Mouse (Mus musculus) CH12.LX (cell line): ENCODE results near the gene Sgpp2. TPM values are rescaled to one million over a fixed set of nuclear protein-coding genes. Genes with fewer than 3 reads are reported as not detected.

ENCODE experiments used
- DNase-seq: peaks from one replicate; pipeline ENCODE4 v3.0.0-alpha.2; 2013; ENCODE audit errors: extremely low read depth
- H3K27ac ChIP-seq: 2 replicates; pipeline ENCODE4 v1.5.1; 2012; ENCODE audit warnings: low read depth, mild to moderate bottlenecking, control low read depth, moderate library complexity; ENCODE audit not compliant: insufficient read depth
- H3K27me3 ChIP-seq: replicated peaks from 2 replicates; pipeline ENCODE3; 2012; ENCODE audit warnings: inconsistent platforms
- H3K36me3 ChIP-seq, 2 experiments: replicated peaks in 1 of 2; 2 replicates each; pipeline versions ENCODE3 to v1.6.1; 2012; ENCODE audit warnings: inconsistent platforms in 1 of 2, low read length in 1 of 2, mild to moderate bottlenecking in 1 of 2, mixed read lengths in 1 of 2, moderate library complexity in 1 of 2; ENCODE audit not compliant: control insufficient read depth in 1 of 2, insufficient read depth in 1 of 2
- H3K4me1 ChIP-seq, 2 experiments: 2 replicates each; pipeline ENCODE4 v1.6.1; 2012; ENCODE audit warnings: inconsistent platforms in 1 of 2, moderate library complexity in 1 of 2; ENCODE audit not compliant: insufficient read depth in 2 of 2, control insufficient read depth in 1 of 2
- H3K4me2 ChIP-seq: 2 replicates; pipeline ENCODE4 v1.6.1; 2012; ENCODE audit warnings: low read depth, mild to moderate bottlenecking, control low read depth; ENCODE audit not compliant: poor library complexity, insufficient read depth, severe bottlenecking
- H3K4me3 ChIP-seq, 3 experiments: fragments of 150-350 bp in 1 of 3; sonication (generic) in 1 of 3; replicated peaks in 1 of 3; 2 replicates each; pipeline versions ENCODE3 to v1.5.1; 2011 to 2012; ENCODE audit warnings: low read depth in 2 of 3, low read length in 2 of 3, mild to moderate bottlenecking in 2 of 3, moderate library complexity in 2 of 3, control low read depth in 1 of 3, improper control_type of control experiment in 1 of 3, inconsistent platforms in 1 of 3, mixed read lengths in 1 of 3; ENCODE audit not compliant: poor library complexity in 1 of 3
- H3K79me2 ChIP-seq: replicated peaks from 2 replicates; pipeline ENCODE4 v1.6.1; 2012; ENCODE audit warnings: mild to moderate bottlenecking, moderate library complexity; ENCODE audit not compliant: control insufficient read depth, poor library complexity, insufficient read depth, severe bottlenecking; ENCODE audit errors: extremely low read depth
- H3K9ac ChIP-seq: 2 replicates; pipeline ENCODE4 v1.6.1; 2012; ENCODE audit warnings: low read depth, mild to moderate bottlenecking, control low read depth, moderate library complexity; ENCODE audit not compliant: insufficient read depth
- H3K9me3 ChIP-seq: replicated peaks from 2 replicates; pipeline ENCODE3; 2012; ENCODE audit warnings: low read length, inconsistent platforms, mixed read lengths
- CHD2 ChIP-seq: IDR thresholded peaks from 2 replicates; pipeline ENCODE4 v1.6.1; 2011; ENCODE audit warnings: low read length, improper control_type of control experiment
- EP300 ChIP-seq: IDR thresholded peaks from 2 replicates; pipeline ENCODE4 v1.6.1; 2011; ENCODE audit warnings: low read length, improper control_type of control experiment
- ETS1 ChIP-seq: conservative IDR thresholded peaks from 2 replicates; pipeline ENCODE4 v1.6.1; 2012; ENCODE audit warnings: low read depth, mild to moderate bottlenecking, inconsistent platforms, low read length, improper control_type of control experiment, moderate library complexity
- GABPA ChIP-seq: IDR thresholded peaks from 2 replicates; pipeline ENCODE4 v1.6.1; 2012; ENCODE audit warnings: low read depth, low read length, improper control_type of control experiment, inconsistent platforms; ENCODE audit not compliant: insufficient replicate concordance
- JUN ChIP-seq: IDR thresholded peaks from 2 replicates; pipeline ENCODE4 v1.6.1; 2011; ENCODE audit warnings: low read depth, mild to moderate bottlenecking, low read length, improper control_type of control experiment, moderate library complexity; ENCODE audit not compliant: insufficient read depth
- JUND ChIP-seq: conservative IDR thresholded peaks from 2 replicates; pipeline ENCODE4 v1.6.1; 2011; ENCODE audit warnings: low read depth, low read length, improper control_type of control experiment
- KAT2A ChIP-seq: IDR thresholded peaks from 2 replicates; pipeline ENCODE4 v1.6.1; 2012; ENCODE audit warnings: low read length, improper control_type of control experiment, inconsistent platforms; ENCODE audit not compliant: insufficient replicate concordance
- MAFK ChIP-seq: IDR thresholded peaks from 2 replicates; pipeline ENCODE4 v1.6.1; 2011; ENCODE audit warnings: low read length, improper control_type of control experiment; ENCODE audit not compliant: insufficient replicate concordance
- MAX ChIP-seq: IDR thresholded peaks from 2 replicates; pipeline ENCODE4 v1.6.1; 2011; ENCODE audit warnings: low read length, improper control_type of control experiment
- MAZ ChIP-seq: IDR thresholded peaks from 2 replicates; pipeline ENCODE4 v1.6.1; 2012; ENCODE audit warnings: low read depth, mild to moderate bottlenecking, inconsistent platforms, low read length, improper control_type of control experiment, moderate library complexity
- MXI1 ChIP-seq: IDR thresholded peaks from 2 replicates; pipeline ENCODE4 v1.6.1; 2011; ENCODE audit warnings: mild to moderate bottlenecking, low read depth, low read length, improper control_type of control experiment
- NELFE ChIP-seq: IDR thresholded peaks from 2 replicates; pipeline ENCODE4 v1.6.1; 2011; ENCODE audit warnings: low read depth, low read length, improper control_type of control experiment
- PAX5 ChIP-seq: IDR thresholded peaks from 2 replicates; pipeline ENCODE4 v1.6.1; 2012; ENCODE audit warnings: low read length, inconsistent platforms, mixed read lengths
- RCOR1 ChIP-seq: conservative IDR thresholded peaks from 2 replicates; pipeline ENCODE4 v1.6.1; 2012; ENCODE audit warnings: low read depth, mild to moderate bottlenecking, inconsistent platforms, low read length, improper control_type of control experiment
- SIN3A ChIP-seq: IDR thresholded peaks from 2 replicates; pipeline ENCODE4 v1.6.1; 2012; ENCODE audit warnings: low read length, improper control_type of control experiment, inconsistent platforms
- TBP ChIP-seq: conservative IDR thresholded peaks from 2 replicates; pipeline ENCODE4 v1.6.1; 2011; ENCODE audit warnings: low read depth, low read length, improper control_type of control experiment
- UBTF ChIP-seq: IDR thresholded peaks from 2 replicates; pipeline ENCODE4 v1.6.1; 2012; ENCODE audit warnings: low read depth, mild to moderate bottlenecking, inconsistent platforms, low read length, improper control_type of control experiment, moderate library complexity
- ZC3H11A ChIP-seq: IDR thresholded peaks from 2 replicates; pipeline ENCODE4 v1.6.1; 2012; ENCODE audit warnings: low read depth, mild to moderate bottlenecking, inconsistent platforms, low read length, improper control_type of control experiment
- ZKSCAN1 ChIP-seq: IDR thresholded peaks from 2 replicates; pipeline ENCODE4 v1.6.1; 2012; ENCODE audit warnings: low read depth, inconsistent platforms, low read length, improper control_type of control experiment, borderline replicate concordance
- ZNF384 ChIP-seq: IDR thresholded peaks from 2 replicates; pipeline ENCODE4 v1.6.1; 2012; ENCODE audit warnings: low read depth, low read length, improper control_type of control experiment, inconsistent platforms
- dilution Hi-C: fragments of 300-500 bp; cut with MboI; formaldehyde crosslinking; loops from 2 replicates; pipeline ENCODE4 v1.14.3; 2020; ENCODE audit warnings: low sequenced_read_pairs; ENCODE audit not compliant: extremely low pct_unique_long_range_greater_than_20kb, extremely low pct_ligation_motif_present
- in situ Hi-C: fragments of 300-500 bp; cut with MboI; formaldehyde crosslinking; loops from 3 replicates; pipeline ENCODE4 v1.14.3; 2019; ENCODE audit warnings: low sequenced_read_pairs, low pct_ligation_motif_present, low pct_unique_long_range_greater_than_20kb, mixed read lengths
- polyA plus RNA-seq: library from polyadenylated mRNA; unstranded; fragments of >175 nt; gene quantifications from 2 replicates; pipeline ENCODE4 v1.2.1, GENCODE M21; 2012; ENCODE audit warnings: low read depth; ENCODE audit not compliant: insufficient read length
- total RNA-seq, 2 experiments: library from RNA; depleted of rRNA; stranded (reverse); fragments of 300-350 nt in 1 of 2; fragments of >200 nt in 1 of 2; gene quantifications; 2 replicates each; pipeline ENCODE4 v1.2.3; 2012 to 2014

The Sgpp2 gene
- total and polyA plus RNA-seq, 3 experiments, result 0.16 to 0.87 (median 0.59) TPM

DNA sequence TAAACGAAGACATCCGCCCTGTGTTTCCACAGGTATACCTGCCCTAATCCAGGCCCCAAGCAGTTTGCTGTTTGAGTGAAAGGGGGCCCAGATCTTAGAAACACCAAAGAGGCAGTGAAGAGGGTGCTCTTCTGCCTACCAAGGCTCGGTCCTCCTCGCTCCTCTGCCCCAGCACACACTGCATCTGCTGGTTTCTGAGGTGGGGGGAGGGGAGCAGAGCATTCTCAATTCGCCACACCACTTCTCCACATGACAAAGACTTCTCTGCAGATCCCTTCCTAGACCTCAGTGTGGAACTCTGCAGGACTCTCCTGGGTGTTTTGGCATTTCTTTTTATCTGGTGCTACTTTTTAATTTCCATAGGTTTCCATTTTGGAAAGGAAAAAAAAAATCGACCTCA, 85.6 kb downstream of the Sgpp2 start:
- no peak overlapping the region for H3K4me3 ChIP-seq
- dilution Hi-C loops (no loop called here), in situ Hi-C loops (no loop called here)
- H3K9me3 ChIP-seq, result no peaks in the 10 kb centered on the region
- no peak for TF ChIP-seq JUND
- no peak for TF ChIP-seq MAZ
- no peak overlapping the region for H3K27ac ChIP-seq
- H3K4me1 ChIP-seq, result peaks cover 5 to 13% of the 10 kb centered on the region in 2 experiments; a peak in 2 of 4 replicates
- H3K4me2 ChIP-seq, result no peak overlapping the region
- H3K36me3 ChIP-seq, result peaks cover 0 to 3% of the 10 kb centered on the region in 2 experiments
- DNase-seq, result no peak
- no peaks in the 10 kb centered on the region for H3K27me3 ChIP-seq
- no peaks in the 10 kb centered on the region for H3K79me2 ChIP-seq
- H3K9ac ChIP-seq, result no peak overlapping the region

GRCm38 (mm10) chr1:78396320-78396913, 86.3 kb downstream of the Sgpp2 start:
- in situ Hi-C loops (no loop called here), dilution Hi-C loops (no loop called here)

GRCm38 (mm10) chr1:78399755-78400154, 89.6 kb downstream of the Sgpp2 start:
- dilution Hi-C loops, result no loop called here
- no peak for TF ChIP-seq RCOR1
- TF ChIP-seq KAT2A, result no peak
- no peak for TF ChIP-seq SIN3A
- TF ChIP-seq ETS1, result no peak
- no peak for TF ChIP-seq UBTF
- no peak for TF ChIP-seq MAX
- no peak for TF ChIP-seq TBP
- TF ChIP-seq CHD2, result no peak
- no peak for TF ChIP-seq GABPA

More at GRCm38 (mm10) chr1:78396320-78396913, 86.3 kb downstream of the Sgpp2 start:
- TF ChIP-seq EP300 (no peak), JUN (no peak), ZKSCAN1 (no peak), NELFE (no peak), GABPA (no peak), JUND (no peak), ZNF384 (no peak), ZC3H11A (no peak), RCOR1 (no peak), CHD2 (no peak), MXI1 (no peak), MAFK (no peak), MAZ (no peak), PAX5 (no peak)
- H3K4me3 ChIP-seq, result no peak overlapping the region
- no peak for DNase-seq
- H3K4me1 ChIP-seq, result peaks cover 5 to 13% of the 10 kb centered on the region in 2 experiments; a peak in 2 of 4 replicates
- H3K27me3 ChIP-seq, result no peaks in the 10 kb centered on the region
- H3K79me2 ChIP-seq, result no peaks in the 10 kb centered on the region
- H3K9ac ChIP-seq, result no peak overlapping the region
- H3K4me2 ChIP-seq, result no peak overlapping the region
- H3K36me3 ChIP-seq, result peaks cover 0 to 2% of the 10 kb centered on the region in 2 experiments
- no peaks in the 10 kb centered on the region for H3K9me3 ChIP-seq
- H3K27ac ChIP-seq, result no peak overlapping the region

More at GRCm38 (mm10) chr1:78399755-78400154, 89.6 kb downstream of the Sgpp2 start:
- Histone ChIP-seq H3K9me3 (no peaks in the 10 kb centered on the region), H3K36me3 (no peaks in the 10 kb centered on the region), H3K4me3 (no peak overlapping the region), H3K9ac (no peak overlapping the region), H3K27me3 (no peaks in the 10 kb centered on the region), H3K79me2 (no peaks in the 10 kb centered on the region), H3K4me2 (no peak overlapping the region), H3K4me1 (peaks cover 5 to 21% of the 10 kb centered on the region in 2 experiments; a peak in 2 of 4 replicates), H3K27ac (no peak overlapping the region)
- no peak for DNase-seq
- in situ Hi-C loops, result loop anchor here (25.0 kb wide), 1 partner anchor 412 kb away; no protein-coding TSS in a partner anchor
